Mouse (Mus musculus) kidney, postnatal 4 days (tissue): ENCODE data around the gene Nav2.
A peak's percentile ranks its signal among the peaks of the same experiment; 100 is the strongest.

Experiments used
- DNase-seq, 2 experiments: peaks; one replicate each; pipeline ENCODE4 v3.0.0; 2021; ENCODE audit warnings: mixed read lengths in 2 of 2

The Nav2 gene

GRCm38 (mm10) chr7:49415131-49415530, 506.6 kb downstream of the Nav2 start:
- DNase-seq, result no peak

GRCm38 (mm10) chr7:49415716-49416115, 507.2 kb downstream of the Nav2 start:
- DNase-seq, result no peak

DNA sequence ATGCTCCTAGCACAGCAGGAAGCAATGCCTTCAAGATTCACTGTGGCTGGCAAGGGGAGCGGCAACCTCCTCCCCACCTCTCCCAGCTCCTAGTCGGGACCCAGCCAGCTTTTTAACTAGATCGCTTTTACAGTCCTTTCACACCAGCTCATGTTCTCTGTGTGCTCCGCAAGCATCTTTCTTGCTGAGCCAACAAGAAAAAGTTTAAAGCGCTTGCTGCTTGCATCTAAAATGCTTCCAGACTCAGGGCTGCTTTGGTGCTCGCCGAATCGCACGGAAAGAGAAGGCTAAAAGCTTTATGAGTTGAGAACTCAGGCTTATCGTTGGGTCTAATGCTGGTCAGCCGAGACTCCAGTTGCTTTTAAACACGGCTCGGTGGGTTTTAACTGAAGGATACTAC, 510.3 kb downstream of the Nav2 start:
- no peak for DNase-seq

DNA sequence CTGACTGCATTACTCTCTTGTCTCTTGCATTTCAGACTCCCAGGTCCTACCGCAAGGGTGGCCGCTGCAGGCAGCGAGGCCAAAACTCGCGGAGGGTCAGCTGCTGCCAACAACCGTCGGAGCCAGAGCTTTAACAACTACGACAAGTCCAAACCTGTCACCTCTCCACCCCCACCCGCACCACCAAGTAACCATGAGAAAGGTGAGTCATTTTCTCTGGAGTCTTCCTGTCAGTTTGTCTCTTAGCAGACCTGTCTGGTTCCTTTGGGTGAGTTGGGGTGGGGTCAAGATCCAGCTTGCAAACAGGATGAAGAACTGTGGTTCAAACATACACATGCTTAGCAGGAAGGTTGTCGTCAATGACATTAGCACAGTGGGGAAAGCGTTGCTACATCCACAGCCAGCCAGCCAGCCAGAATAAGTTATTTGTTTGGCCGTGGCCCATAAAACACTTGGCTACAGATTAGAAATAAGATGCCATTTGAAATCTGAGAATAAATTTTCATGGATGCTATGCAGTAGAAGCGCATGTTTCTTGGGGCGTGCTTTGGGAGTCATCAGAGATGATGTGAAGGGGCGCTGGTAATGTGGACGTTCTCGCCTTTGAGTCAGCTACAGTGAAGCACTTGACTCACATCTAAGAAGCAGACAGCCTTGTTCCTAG, 511.8 kb downstream of the Nav2 start:
- DNase-seq, result no peak

DNA sequence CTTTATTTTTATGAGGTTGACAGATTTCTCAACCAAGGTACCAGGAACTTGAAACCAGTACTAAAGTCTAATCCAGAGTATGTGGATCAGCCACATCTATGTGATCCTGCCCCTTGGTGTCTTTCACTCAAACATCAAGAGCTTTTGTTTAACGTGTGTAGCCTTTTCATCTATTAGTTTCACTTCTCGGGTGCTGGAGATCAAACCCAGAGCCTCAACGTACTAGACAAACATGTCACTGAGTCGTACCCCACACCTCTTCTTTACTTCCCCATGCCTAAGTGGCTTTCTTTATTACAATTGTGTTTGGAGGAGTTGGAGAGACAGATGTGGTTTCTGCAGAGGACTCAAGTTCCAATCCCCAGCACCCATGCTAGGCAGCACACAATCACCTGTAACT, 512.7 kb downstream of the Nav2 start:
- no peak for DNase-seq

DNA sequence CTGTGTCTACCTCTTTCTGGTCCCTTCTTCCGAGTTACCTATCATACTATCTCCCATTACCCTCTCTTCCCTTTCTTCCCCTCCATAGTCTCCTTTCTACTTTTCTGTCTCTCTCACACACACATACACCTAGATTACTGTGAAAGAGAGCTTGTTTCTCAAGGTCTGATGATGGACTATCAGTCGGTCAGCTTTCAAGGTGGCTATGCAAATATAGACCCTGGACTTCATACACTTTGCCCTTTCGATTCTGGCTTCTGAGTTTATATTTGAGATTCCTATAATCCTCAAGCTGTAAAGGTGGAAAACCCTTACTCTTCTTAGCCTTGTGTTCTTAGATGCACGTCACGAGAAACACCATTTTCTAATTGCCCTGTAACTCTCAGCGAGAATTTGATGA, 515.4 kb downstream of the Nav2 start:
- no peak for DNase-seq

- DNase-seq, result peak; percentile 79 to 80
Measured at GRCm38 (mm10) chr7:49426060-49426459, 517.5 kb downstream of the Nav2 start.

- DNase-seq, result peak; percentile 51 to 64
Measured at GRCm38 (mm10) chr7:49427843-49428242, 519.3 kb downstream of the Nav2 start.

- peak in 1 of 2 experiments; percentile 22 for DNase-seq
Measured at GRCm38 (mm10) chr7:49428947-49429346, 520.4 kb downstream of the Nav2 start.

DNA sequence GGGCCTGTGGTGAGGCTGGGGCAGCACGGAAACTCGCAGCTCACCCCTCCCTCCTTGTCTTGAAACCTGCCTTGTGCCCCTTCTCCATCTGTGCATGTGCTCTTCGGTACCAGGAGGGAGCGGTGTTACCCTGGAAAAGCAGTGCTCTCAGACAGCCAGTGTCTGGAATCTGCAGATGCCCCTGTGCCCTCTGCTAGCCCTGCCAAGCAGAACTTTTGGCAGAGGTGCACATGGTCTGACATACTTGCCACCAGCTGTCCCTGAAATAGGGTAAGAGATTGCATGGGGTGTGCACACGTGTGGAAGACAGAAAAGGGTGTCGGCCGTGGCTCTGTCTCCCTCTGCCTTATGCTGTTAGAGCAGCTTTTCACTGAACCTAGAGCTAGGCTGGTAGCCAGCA, 522.3 kb downstream of the Nav2 start:
- no peak for DNase-seq

GRCm38 (mm10) chr7:49433945-49434344, 525.4 kb downstream of the Nav2 start:
- DNase-seq, result no peak

DNA sequence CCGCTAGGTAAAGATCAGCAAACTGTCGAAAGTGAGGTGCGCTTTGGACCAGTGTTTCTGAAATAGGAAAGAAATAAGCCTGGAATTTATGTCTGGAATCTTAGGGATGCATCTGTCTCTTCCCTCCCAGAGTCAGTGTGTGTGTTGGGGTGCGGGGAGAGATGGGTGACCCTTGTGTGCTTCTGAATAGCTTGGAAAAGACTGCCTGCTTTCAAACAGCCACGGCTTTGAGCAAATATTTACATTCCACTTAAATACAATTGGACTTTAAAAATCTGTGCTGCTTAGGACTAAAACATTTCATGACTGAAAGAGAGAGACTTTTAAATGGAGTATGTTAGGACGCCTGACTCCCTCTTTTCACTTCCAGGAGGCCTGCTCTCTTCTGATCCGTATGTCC, 528.0 kb downstream of the Nav2 start:
- no peak for DNase-seq

GRCm38 (mm10) chr7:49437901-49438300, 529.4 kb downstream of the Nav2 start:
- DNase-seq, result peak; percentile 53 to 68

- peak; percentile 72 to 74 for DNase-seq
Measured at GRCm38 (mm10) chr7:49439136-49439535, 530.6 kb downstream of the Nav2 start.

DNA sequence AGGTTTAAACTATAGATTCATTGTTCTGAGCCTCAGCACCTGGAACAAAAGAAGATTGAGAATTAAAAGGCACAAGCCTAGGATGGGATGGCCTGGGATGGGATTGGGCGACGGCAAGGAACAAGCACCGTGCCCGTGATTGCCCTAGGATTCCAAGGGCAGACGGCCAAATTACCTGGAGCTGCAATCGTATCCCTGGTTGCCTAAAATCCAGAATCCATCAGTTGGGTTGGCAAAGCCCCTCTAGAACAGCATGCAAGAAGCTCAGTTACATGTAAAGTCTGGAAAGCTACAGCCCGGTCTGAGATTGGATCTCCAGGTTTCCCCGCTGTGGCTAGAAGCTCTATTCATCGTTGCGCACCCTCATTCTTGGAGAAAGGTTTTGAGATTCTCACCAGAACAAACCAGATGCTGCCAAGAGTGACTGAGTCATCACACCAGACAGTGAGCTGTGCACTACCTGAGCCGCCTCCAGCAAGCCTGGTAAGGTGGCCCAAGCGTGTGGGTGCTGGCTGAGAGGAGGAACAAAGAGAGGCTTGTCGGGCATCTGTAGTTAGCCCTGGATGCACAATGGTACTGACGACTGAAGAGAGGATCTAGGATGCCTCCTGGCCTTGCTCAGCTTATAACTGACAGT, 531.9 kb downstream of the Nav2 start:
- no peak for DNase-seq

- DNase-seq, result no peak
Measured at GRCm38 (mm10) chr7:49442174-49442573, 533.7 kb downstream of the Nav2 start.

- DNase-seq, result no peak
Measured at GRCm38 (mm10) chr7:49448580-49448979, 540.1 kb downstream of the Nav2 start.

DNA sequence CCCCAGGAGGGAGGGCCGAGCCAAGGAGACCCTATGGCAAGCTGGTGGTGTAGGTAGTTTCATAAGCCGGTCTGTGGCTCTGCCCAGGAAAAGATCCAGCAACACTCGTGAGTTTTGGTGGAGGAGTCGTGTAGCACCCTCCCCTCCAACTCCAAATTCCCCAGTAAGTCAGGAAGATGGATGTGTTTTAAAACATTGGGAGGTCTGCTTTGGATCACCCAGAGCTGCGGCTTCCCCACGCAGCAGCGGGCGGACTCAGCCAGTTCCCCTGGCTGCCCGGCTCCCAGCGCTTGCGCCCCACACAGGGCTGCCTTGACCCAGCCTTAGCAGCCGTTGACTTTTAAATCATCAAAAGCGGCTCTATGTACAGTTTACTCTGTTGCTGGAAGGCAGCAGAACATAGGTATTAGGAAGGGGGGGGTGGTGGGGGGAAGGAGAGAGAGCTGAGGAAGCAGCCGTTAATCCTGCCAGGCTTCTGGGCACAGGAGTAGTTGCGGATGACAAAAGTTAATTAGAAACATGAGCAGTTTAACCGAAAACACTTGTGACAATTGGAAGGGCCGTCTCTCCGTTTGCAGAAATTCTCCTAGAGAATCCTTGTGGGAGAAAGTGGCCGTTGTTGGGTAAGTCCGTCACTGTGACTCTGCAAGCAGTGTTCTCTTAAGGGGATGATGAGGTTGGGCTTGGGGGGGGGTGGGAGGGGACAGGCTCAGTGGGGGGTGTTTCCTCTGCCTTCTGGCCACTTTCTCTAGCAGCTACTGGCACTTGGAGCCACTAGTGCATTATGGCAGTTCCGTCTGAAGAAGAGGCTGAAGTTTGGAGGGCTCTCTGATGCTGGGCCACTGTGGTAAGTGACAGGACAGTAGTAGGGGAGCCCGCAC, 542.0 kb downstream of the Nav2 start:
- peak; percentile 61 to 78 for DNase-seq

DNA sequence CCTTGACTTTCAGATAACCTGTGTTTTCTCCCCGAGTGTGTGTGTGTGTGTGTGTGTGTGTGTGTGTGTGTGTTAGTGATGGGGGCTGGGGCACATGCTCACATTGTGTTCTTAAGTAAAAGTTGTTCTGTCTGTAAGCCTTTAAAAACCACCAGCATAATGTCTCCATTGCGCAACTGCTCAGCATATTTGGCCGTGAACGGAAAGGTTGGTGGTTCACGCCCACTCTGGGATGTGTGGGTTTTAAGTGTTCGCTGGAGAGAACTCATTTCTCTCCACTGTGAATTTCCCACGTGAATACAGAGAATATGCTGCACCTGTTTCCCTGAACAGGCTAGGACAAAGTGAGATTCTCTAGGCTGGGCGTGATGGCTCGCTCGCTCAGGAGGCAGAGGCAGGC, 542.7 kb downstream of the Nav2 start:
- DNase-seq, result no peak

DNA sequence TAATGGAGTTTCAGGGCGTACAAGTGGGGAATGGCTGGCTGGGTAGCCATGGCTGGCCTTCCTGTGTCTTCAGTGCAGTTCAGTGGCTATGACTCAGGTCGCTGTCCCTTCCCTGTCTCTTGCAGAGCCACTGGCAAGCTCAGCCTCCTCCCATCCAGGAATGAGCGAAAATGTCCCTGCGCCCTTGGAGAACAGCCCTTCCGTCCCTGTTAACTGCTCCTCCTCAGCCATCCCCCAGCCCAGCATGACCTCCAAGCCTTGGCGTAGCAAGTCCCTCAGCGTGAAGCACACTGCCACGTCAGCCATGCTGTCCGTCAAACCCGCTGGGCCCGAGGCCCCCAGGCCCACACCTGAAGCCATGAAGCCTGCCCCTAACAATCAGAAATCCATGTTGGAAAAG, 543.8 kb downstream of the Nav2 start:
- DNase-seq, result no peak

GRCm38 (mm10) chr7:49454601-49455000, 546.1 kb downstream of the Nav2 start:
- DNase-seq, result no peak

- peak; percentile 82 to 86 for DNase-seq
Measured at GRCm38 (mm10) chr7:49456148-49456547, 547.6 kb downstream of the Nav2 start.

DNA sequence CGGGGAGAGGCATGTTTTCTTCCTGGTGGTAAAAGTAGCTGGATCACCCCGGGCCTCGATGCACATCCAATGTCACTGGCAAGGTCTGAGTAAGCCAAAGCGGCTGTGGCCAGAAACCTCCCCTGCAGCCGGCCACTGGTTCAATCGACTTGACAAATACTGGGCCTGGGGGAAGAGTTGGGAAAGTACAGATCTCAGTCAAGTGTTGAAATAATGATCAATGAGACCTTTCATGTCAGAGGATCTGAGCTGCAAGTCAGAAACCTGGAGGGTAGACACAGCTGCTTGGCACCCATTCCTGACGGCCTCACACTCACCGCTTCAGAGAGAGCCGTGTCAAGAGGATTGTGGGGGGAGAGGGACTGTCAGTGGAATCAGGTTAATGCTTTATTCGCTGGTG, 548.9 kb downstream of the Nav2 start:
- peak in 1 of 2 experiments; percentile 16 for DNase-seq

DNA sequence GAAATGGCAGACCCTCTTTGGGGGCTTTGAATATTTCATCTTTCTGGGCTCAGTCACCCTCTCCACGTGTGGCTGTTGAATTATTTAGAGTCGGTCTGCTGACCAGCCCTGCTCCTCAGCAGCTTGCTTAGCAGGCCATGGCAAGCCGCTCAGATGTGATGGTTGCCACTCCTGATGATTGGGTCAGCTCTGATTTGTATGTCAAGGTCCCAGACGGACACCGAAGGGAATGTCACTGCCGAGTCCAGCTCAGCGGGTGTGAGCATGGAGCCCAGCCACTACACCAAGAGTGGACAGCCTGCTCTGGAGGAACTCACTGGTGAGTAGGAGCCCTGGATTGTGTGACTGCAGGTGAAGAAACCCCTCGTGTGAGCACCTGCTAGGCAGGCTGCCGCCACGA, 549.4 kb downstream of the Nav2 start:
- no peak for DNase-seq
